Mouse (Mus musculus) embryonic fibroblast, embryonic 13.5 days (primary cell): ENCODE measurements around the gene Rora. TPM values are rescaled to one million over a fixed set of nuclear protein-coding genes. Genes with fewer than 3 reads are reported as not detected.
A peak's percentile ranks its signal among the peaks of the same experiment; 100 is the strongest.

Source experiments
- H3K27ac ChIP-seq: 2 replicates; pipeline ENCODE4 v1.5.1; 2012; ENCODE audit warnings: low read length, control low read depth, inconsistent platforms; ENCODE audit not compliant: insufficient read depth
- H3K4me1 ChIP-seq: 2 replicates; pipeline ENCODE4 v1.6.1; 2011; ENCODE audit warnings: low read length; ENCODE audit not compliant: control insufficient read depth, insufficient read depth
- H3K4me3 ChIP-seq: 2 replicates; pipeline ENCODE4 v1.5.1; 2011; ENCODE audit warnings: mild to moderate bottlenecking, control low read depth, low read length; ENCODE audit not compliant: insufficient read depth
- CTCF ChIP-seq: IDR thresholded peaks from 2 replicates; pipeline ENCODE4 v1.5.1; 2011; ENCODE audit warnings: mild to moderate bottlenecking, control low read depth, low read length, moderate library complexity, borderline replicate concordance; ENCODE audit not compliant: insufficient read depth
- POLR2A ChIP-seq: IDR thresholded peaks from 2 replicates; pipeline ENCODE4 v1.6.1; 2011; ENCODE audit warnings: low read depth, mild to moderate bottlenecking, control low read depth, low read length, moderate library complexity
- polyA plus RNA-seq: library from polyadenylated mRNA; stranded (reverse); fragments of >200 nt; gene quantifications from 2 replicates; pipeline ENCODE4 v1.2.4, GENCODE M21; 2011; ENCODE audit warnings: low read depth; ENCODE audit not compliant: missing spikeins, insufficient read length

The Rora gene
- polyA plus RNA-seq, 1 experiment, result 11.2 TPM

DNA sequence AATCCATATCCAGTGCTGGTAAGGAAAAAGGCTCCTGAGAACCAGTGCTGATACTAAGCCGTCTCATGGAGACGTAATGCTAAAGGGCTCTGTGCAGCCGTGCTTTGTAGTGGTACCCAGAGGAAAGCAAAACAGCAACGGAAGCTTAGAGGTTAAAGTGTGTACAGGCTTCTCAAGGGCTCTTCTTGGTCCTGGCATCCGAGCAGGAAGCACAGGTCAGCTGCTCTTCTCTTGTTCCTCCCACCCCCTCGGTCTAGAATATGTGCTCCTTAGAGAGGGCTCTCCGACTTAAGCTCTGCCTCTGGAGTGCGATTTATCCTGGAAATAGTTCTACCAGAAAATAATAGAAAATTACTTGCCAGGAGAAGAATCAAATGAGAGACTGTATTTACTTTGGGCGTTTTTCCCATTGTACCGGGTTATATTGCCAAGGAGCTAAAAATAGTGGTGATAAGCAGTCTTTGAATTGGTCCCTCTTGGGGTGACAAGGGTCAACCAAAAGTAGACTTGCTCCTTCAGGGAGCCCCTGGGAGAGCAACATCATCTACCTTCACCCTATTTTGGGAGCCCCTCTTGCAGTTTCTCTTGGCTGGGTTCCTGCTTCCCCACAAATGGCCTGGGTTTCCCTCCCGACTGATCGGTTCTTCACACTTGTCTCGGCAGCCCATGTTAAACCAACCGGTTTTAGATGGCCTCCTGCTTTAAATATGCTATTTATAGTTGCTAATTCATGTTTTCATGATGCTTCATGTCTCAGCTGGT is 57.5 kb downstream of the Rora start:
- Histone ChIP-seq H3K4me1 (no peaks in the 10 kb centered on the region), H3K27ac (no peak overlapping the region), H3K4me3 (no peak overlapping the region)
- TF ChIP-seq CTCF, result no peak
- no peak for TF ChIP-seq POLR2A

DNA sequence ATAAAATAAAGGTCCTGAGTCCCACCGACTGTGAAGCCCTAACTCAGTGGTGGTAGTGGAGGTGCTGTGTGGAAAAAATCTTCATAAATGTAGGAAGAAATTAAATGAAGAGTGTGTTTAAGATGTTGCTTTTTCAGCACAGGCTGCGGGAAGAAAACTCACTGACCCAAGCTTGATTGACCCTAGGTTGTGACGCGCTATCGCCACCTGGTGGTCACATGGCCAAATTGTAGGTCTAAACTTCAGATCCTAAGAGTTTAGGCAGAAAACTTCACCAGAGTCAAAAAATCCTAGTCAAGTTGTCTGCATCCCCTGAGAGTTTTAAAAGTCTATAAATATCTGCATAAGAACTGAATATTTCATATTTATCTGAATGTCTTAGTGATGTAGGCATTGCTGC is 63.4 kb downstream of the Rora start:
- TF ChIP-seq CTCF, result peak; percentile 62; the same call in 1 of the 2 replicates
- no peak for TF ChIP-seq POLR2A
- Histone ChIP-seq H3K27ac (no peak overlapping the region), H3K4me3 (no peak overlapping the region), H3K4me1 (no peaks in the 10 kb centered on the region)

DNA sequence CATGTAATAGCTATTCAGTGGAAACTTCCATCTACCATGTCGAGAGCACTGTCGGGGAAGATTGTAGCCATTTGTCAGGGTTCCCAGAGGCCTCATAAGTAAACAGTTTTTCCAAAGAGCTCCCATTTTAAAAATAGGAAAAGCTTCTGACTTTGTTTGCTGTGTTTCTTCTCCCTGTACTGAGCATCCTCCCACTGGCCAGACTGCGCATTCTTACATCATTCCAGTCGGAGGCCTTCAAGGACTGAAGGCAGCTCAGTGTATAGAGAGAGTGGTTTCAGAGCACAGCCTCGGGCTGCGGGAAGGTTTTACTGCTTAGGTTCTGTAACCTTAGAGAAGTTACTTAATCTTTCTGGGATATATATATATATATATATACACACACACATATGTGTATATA is 64.8 kb downstream of the Rora start:
- Histone ChIP-seq H3K4me3 (no peak overlapping the region), H3K4me1 (no peaks in the 10 kb centered on the region), H3K27ac (no peak overlapping the region)
- no peak for TF ChIP-seq CTCF
- no peak for TF ChIP-seq POLR2A

DNA sequence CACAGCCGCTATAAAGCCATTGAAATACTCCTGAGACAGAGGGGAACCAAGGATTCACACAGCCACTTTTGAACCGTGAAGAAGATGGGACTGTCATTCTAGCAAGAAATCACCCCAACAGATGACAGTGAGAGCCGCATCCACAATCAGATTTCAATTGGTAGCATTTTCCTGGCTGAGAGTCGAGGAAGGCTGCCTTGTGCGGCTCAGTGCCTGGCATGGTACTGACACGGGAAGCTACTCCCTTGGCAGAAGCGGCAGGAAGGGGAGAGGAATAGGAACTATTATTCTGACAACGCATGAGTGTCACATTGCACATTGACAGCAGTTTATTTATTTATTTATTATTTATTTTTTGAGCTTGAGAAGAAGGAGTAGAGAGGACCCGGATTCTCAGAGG is 65.7 kb downstream of the Rora start:
- no peak overlapping the region for H3K4me3 ChIP-seq
- no peaks in the 10 kb centered on the region for H3K4me1 ChIP-seq
- TF ChIP-seq CTCF, result no peak
- TF ChIP-seq POLR2A, result no peak
- no peak overlapping the region for H3K27ac ChIP-seq

DNA sequence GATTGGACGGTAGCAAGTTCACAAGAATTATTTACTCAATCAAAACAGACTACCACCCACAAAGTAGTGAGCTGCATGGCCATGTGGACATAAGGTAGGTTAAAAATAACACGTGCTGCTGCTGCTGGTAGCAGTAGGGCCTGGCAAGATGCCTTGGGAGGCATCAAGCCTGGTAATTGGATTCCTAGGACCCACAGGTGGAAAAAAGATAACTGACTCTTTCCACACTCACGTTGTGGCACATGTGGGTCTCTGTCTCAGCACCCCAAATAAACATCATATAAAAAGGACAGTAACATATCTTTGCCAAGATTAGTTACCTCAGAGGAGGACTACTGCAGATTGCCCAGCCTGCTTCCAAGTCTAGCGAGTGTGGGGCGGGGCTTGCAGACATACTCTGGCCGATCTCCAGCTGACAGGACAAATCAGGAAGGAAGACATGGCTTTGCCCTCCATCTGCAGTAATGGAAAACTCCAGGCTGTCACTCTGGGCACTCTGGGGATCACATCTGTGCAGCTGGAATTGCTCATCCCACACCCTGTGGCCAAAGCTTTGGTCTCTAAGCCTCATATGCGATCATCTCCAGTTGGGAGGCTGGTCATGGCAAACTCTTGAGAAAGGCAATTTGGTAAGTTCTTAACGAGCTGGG is 71.2 kb downstream of the Rora start:
- H3K27ac ChIP-seq, result no peak overlapping the region
- no peak overlapping the region for H3K4me3 ChIP-seq
- TF ChIP-seq POLR2A (no peak), CTCF (no peak)
- no peaks in the 10 kb centered on the region for H3K4me1 ChIP-seq

DNA sequence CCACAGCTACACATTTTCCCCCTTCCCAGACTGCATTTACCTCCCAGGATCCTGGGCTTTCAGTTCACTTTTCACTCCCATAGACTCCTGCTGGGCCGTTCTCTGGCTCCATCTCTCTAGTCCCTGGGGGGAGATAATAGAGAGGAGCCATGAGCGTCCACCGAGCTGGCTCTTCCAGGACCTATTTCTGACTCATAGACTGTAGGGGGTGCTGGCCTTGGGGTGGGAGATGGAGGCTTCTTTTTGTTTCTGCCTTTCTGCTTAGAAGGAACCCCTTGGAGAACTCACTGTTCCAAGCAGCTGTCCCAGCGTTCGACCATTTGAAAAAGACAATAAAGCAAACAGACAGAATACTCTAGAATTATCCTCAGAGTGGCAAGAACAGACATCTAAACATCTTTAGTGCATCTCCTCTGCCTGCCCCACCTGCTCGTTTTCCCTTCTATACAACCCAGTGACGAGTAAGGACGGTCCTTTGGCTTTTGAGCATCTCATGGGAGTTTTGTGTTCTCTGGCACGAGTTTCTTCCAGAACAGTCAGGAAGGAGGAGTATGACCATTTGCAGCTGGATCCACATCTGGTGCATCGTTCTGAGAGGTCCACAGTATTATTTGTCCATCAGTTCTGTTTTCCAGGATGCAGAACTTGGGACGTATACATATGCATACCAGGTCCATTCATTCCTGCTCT is 73.7 kb downstream of the Rora start:
- H3K27ac ChIP-seq, result no peak overlapping the region
- TF ChIP-seq CTCF (no peak), POLR2A (no peak)
- H3K4me3 ChIP-seq, result no peak overlapping the region
- no peaks in the 10 kb centered on the region for H3K4me1 ChIP-seq

DNA sequence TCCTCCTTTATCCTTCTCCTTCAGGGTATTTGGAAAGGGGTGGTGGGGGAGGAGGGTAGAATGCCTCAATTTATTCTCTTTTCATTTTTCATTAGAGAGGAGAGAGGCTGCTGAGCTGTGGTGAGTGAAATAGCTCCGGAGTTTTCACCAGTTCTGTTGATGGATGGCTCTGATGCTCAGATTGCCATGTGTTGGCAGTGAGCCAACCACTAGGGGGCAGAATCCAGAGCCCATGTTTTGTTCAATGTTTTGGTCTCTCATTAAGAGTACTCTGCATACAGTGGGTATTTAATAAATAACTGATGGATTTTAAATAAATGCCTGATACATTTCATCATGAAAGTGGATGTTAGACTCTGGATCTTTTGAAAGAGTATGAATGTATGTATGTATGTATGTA is 77.9 kb downstream of the Rora start:
- no peak for TF ChIP-seq CTCF
- no peaks in the 10 kb centered on the region for H3K4me1 ChIP-seq

DNA sequence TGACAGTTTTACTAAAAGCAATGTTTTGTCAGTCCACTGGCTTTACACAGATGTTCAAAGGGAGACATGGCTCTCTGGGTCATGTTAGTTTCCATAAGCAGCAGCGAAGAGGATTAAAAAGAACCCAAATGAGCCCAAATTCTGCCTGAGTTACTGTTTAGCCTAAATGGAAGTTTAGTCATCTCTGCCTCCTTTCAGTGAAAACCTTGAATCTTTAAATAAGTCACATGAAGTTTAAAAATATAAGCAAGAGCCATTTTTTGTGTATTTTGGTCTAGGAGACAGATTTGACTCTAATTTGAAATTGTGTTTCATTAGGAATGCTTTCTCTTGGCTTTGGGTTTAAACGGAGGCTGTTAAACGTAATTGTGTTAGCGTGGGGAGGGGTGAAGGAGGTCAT is 79.3 kb downstream of the Rora start:
- Histone ChIP-seq H3K4me3 (no peak overlapping the region), H3K27ac (no peak overlapping the region)
- TF ChIP-seq CTCF (no peak), POLR2A (no peak)

More for the DNA sequence above, 77.9 kb downstream of the Rora start:
- no peak overlapping the region for H3K4me3 ChIP-seq
- H3K27ac ChIP-seq, result no peak overlapping the region

DNA sequence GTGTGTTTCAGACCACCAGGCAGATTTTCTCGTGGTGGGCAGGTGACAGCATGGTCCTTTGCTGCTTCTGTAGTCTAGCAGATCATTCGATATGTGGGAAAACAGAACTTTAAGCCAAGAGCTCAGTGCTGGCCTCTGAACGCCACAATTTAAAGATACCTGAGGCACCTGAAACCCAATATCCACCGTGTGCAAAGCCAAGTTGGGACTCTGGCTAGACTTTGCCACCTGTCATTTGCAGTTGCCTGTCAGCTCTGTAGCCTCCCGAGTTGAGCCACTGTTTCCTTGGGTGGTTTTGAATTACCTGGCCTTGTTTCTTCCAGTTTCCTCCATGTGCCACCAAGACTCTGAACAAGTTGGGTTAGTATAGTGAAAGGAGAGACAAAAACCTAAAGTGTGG is 82.3 kb downstream of the Rora start:
- H3K27ac ChIP-seq, result no peak overlapping the region
- TF ChIP-seq CTCF, result no peak
- TF ChIP-seq POLR2A, result no peak

More for the DNA sequence above, 79.3 kb downstream of the Rora start:
- H3K4me1 ChIP-seq, result no peaks in the 10 kb centered on the region

DNA sequence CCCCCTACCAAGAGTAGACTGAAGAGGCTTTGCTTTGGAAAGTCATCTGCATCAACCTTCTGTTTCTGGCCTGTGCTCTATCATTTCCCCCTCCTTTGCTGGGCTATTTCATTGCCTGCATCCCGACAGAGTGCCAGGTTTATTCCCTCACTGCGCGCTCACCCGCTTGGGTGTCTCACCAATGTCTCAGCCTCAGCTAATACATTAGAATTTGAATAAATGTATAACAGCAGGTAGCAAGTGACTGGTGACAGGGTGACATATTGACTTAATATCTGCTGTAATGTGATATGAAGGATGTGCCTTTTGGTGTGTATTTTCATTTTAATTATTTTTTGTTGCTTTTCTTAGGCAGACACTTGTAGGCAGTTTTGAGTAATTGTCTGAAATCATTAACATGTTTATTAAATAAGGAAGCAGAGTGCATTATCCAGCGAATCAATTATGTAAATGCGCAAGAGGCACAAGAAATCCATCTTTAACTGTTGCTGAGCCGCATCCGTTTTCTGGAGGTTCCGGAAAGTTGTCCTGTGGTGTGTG is 83.7 kb downstream of the Rora start:
- Histone ChIP-seq H3K4me1 (no peaks in the 10 kb centered on the region), H3K27ac (no peak overlapping the region), H3K4me3 (no peak overlapping the region)
- no peak for TF ChIP-seq CTCF
- no peak for TF ChIP-seq POLR2A

More for the DNA sequence above, 82.3 kb downstream of the Rora start:
- Histone ChIP-seq H3K4me1 (no peaks in the 10 kb centered on the region), H3K4me3 (no peak overlapping the region)
